Mouse (Mus musculus) brown adipose tissue, adult 24 weeks (tissue): ENCODE results near the gene Prpf38b. TPM values are rescaled to one million over a fixed set of nuclear protein-coding genes. Genes with fewer than 3 reads are reported as not detected.
"Not testable (repeated sequence)": the region's sequence is repeated elsewhere in the genome, so short reads cannot be mapped to it uniquely, and the experiment has no call there.

Experiments used
- H3K27ac ChIP-seq: fragments of 200-500 bp; replicated peaks from 2 replicates; pipeline ENCODE4 v1.5.1; 2012; ENCODE audit warnings: low read depth, mild to moderate bottlenecking, low read length
- H3K4me1 ChIP-seq: fragments of 200-500 bp; 2 replicates; pipeline ENCODE4 v1.6.1; 2012; ENCODE audit warnings: low read length, mixed read lengths; ENCODE audit not compliant: control insufficient read depth, insufficient read depth, insufficient read length
- H3K4me3 ChIP-seq: fragments of 200-500 bp; 2 replicates; pipeline ENCODE4 v1.5.1; 2012; ENCODE audit warnings: low read depth, mild to moderate bottlenecking, low read length, moderate library complexity; ENCODE audit not compliant: insufficient read depth
- polyA plus RNA-seq: library from polyadenylated mRNA; stranded (reverse); fragments of >200 nt; gene quantifications from 2 replicates; pipeline ENCODE4 v1.2.4, GENCODE M21; 2012; ENCODE audit not compliant: missing spikeins, insufficient read depth, insufficient read length

Gene Prpf38b
- polyA plus RNA-seq, 1 experiment = 35.9 TPM

DNA sequence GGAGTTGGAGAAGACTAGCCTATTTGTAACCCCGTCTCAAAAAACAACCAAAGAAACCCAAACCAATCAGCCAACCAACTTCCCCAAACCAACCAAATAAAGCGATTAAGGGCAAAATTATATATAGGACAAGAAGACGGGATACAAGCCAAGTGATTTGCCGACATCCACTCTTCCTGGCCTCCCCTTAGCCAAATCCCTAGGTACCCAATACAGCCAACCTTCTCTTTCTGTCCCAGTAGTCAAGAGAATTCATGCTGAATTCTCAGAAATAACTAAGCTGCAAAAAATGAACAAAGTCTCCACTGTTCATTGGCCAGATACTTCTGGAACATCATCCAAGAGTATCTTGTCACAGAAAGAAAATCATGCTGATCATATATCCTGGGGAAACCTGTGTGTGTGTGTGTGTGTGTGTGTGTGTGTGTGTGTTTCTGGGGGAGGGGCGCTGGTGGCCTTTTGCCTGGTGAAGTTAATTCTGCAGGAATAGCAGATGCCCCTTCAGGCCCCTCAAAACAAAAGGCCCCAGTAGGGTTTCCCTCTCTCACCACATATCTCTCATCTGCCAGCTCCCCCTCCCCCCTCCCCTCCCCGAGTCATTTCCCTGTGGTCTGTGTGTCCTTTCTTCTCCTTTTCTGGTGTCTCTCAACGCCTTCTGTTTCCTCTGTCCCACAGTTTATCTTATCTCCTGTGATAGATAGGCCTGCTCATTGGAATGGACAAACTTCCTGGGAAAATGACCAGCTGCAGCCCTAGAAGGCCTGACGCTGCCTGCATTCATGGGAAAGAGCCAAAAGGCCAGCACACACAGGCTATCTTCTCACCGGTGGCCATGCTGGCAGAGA is 25.6 kb downstream of the Prpf38b start:
- Histone ChIP-seq H3K4me1 (peaks cover 14% of the 10 kb centered on the region), H3K4me3 (no peak overlapping the region), H3K27ac (peak overlapping the region; percentile 16; the same call in 1 of the 2 replicates)

DNA sequence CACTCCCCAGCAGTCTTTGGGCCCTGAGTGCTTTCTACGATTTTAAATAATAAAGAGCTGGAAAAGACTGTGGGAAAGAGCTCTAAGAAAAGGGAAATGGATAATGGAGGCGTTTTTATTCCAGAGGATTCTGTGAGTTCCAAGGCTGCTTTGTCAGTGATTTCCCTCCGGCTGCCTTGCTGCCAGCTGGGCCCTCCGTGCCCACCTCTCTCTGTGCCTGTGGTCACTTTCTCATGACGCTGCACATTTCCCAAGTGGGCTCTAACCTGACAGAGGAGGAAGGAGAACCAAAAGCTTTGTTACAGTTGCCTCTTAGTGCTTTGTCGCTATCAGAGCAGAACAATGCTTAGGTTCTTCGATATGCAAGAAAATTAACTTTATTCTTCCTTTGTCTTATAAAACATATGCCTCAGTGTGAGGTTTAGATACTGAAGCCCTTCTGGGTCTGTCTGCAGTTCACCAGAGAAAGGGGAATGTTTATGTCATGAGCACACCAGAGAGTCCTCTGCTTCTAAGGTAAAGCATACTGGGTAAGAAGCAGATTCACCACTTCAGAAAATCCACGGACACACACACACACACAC is 26.7 kb downstream of the Prpf38b start:
- H3K27ac ChIP-seq = peak overlapping the region; percentile 16

DNA sequence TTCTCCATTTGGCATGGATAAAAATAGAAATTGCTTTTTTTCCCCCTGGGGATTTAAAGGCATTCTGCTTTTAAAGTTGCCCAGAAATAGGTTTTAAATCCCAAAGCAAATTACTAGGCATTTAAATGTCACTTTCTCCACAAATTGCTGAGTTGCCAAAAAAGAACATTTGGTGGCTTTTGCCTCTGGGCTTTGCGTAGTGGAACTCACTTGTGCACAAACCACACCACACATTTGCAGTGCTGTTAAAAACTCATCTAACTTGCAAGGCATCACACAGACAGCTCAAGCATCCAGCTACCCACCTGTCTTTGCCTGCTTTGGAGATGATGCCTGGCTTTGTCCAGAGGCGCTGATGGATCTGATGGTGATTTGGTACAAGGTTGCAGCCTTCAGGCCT is 28.5 kb downstream of the Prpf38b start:
- no peak overlapping the region for H3K4me3 ChIP-seq
- no peak overlapping the region for H3K27ac ChIP-seq
- H3K4me1 ChIP-seq = peaks cover 19% of the 10 kb centered on the region

More for the DNA sequence above, 26.7 kb downstream of the Prpf38b start:
- no peak overlapping the region for H3K4me3 ChIP-seq
- H3K4me1 ChIP-seq = peaks cover 16% of the 10 kb centered on the region

DNA sequence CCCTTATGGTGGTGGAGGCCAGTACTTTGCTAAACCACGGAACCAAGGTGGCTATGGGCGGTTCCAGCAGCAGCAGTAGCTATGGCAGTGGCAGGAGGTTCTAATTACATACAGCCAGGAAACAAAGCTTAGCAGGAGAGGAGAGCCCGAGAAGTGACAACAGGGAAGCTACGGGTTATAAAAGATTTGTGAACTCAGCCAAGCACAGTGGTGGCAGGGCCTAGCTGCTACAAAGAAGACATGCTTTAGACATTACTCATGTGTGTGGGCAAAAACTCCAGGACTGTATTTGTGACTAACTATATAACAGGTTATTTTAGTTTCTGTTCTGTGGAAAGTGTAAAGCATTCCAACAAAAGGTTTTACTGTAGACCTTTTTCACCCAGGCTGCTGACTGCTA is 29.7 kb downstream of the Prpf38b start:
- H3K4me1 ChIP-seq = peaks cover 19% of the 10 kb centered on the region
- H3K27ac ChIP-seq, H3K4me3 ChIP-seq: not testable (repeated sequence)

DNA sequence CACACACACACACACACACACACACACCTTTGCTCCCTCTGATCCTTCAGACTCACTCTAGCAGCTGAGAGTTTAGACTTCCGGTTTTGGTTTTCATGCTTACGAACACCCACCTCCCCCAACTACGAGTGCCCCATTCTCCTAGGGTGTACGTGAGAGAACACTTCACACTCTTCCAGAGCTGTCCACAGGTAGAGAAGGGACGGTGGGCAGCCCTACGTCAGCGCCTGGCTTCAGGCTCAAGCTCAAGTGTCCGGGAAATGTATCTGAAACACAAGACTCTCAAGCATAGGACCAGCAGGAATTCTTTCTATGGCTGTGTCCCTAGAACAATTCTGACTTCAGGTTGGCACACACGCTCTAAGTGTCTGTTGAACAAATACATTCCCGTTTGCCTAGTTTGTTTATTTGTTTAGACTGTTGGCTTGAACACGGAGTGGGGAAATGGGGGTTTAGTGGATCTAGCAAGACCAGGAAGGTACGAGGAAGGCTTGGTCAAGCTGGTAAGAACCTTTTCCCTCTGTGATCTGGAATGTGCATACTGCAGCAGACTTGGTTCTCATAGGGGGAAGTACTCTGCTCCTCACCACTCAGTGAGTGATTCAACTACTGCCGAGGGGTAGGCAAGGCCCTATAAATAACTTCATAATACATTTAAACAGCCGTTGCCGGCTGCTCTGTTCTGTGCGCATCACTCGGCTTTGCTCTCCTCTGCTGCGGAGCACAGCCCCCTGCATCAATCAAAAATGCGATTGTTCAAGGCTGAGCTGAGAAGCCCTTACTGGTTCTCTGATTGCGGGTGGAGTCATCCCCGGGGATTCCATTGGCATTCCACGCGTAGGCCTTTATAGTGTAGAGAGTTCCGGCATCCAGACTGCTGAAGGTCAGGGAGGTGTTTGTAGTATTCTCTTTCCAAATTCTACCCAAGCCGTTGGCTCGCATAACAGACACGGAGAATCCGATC is 30.7 kb downstream of the Prpf38b start:
- peaks cover 19% of the 10 kb centered on the region for H3K4me1 ChIP-seq
- no peak overlapping the region for H3K4me3 ChIP-seq
- peak overlapping the region; percentile 76 for H3K27ac ChIP-seq

GRCm38 (mm10) chr3:108879836-108880435 is 31.6 kb downstream of the Prpf38b start:
- H3K27ac ChIP-seq = no peak overlapping the region; the same call in 1 of the 2 replicates

GRCm38 (mm10) chr3:108879129-108879528 is 32.4 kb downstream of the Prpf38b start:
- Histone ChIP-seq H3K4me3 (no peak overlapping the region), H3K27ac (0 out of 2 replicates have a peak overlapping the region, but pooled peaks have one; percentile 1), H3K4me1 (peaks cover 12% of the 10 kb centered on the region)

More at GRCm38 (mm10) chr3:108879836-108880435, 31.6 kb downstream of the Prpf38b start:
- Histone ChIP-seq H3K4me3 (no peak overlapping the region), H3K4me1 (peaks cover 12% of the 10 kb centered on the region)

GRCm38 (mm10) chr3:108870631-108871030 is 40.9 kb downstream of the Prpf38b start:
- no peaks in the 10 kb centered on the region for H3K4me1 ChIP-seq
- no peak overlapping the region for H3K4me3 ChIP-seq
- H3K27ac ChIP-seq = no peak overlapping the region

DNA sequence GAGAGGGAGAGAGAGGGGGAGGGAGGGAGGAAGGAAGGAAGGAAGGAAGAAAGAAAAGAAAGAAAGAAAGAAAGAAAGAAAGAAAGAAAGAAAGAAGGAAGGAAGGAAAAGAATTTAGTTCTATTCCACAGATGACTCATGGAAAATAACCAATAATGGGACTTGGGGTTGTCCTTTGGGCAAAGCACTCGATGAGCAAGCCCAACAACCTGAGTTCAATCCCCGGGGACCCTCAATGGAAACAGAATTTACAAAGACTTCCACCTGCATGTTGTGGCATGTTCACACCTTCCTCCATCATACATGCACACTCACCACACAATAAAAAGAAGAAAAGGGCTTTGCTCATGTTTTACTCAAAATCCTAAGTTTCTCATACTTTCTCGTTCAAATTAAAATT is 44.1 kb downstream of the Prpf38b start:
- Histone ChIP-seq H3K4me1 (no peaks in the 10 kb centered on the region), H3K27ac (no peak overlapping the region), H3K4me3 (no peak overlapping the region)

GRCm38 (mm10) chr3:108865676-108866075 is 45.9 kb downstream of the Prpf38b start:
- peak overlapping the region; percentile 75 for H3K27ac ChIP-seq
- no peaks in the 10 kb centered on the region for H3K4me1 ChIP-seq
- no peak overlapping the region for H3K4me3 ChIP-seq

GRCm38 (mm10) chr3:108865129-108865528 is 46.4 kb downstream of the Prpf38b start:
- Histone ChIP-seq H3K27ac (peak overlapping the region; percentile 75), H3K4me3 (no peak overlapping the region), H3K4me1 (no peaks in the 10 kb centered on the region)

DNA sequence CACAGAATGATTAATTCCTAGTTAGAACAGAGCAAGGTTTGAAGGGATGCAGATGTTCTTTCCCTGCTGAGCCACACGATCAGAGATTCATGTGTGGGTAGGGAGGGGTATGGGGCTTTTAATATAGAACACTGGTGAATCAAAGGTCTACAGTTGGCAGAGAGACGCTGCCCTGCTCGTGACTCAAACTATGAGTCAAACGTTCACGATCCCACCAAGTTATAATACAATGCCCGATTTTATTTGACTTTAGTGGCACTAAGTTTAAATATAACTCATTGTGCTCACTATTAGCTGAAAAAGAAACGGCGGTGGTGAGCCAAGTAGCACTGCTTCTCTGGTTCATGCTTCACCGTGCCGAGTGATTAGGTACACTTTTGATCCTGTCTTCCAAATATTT is 48.4 kb downstream of the Prpf38b start:
- H3K27ac ChIP-seq = no peak overlapping the region

DNA sequence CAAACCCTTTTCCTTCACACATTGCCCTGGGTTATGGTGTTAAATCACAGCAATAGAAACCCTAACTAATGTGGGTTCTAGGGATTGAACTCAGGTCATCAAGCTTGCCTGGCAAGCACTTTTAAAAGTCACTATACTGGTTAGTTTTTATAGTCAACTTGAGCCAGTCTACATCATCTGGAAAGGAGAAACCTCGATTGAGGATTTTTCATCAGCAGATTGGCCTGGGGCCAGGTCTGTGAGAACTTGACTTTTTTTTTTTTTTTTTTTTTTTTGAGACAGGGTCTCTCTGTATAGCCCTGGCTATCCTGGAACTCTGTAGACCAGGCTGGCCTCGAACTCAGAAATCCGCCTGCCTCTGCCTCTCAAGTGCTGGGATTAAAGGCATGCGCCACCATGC is 49.2 kb downstream of the Prpf38b start:
- H3K4me3 ChIP-seq, H3K4me1 ChIP-seq, H3K27ac ChIP-seq: not testable (repeated sequence)

More for the DNA sequence above, 48.4 kb downstream of the Prpf38b start:
- no peak overlapping the region for H3K4me3 ChIP-seq
- no peaks in the 10 kb centered on the region for H3K4me1 ChIP-seq

GRCm38 (mm10) chr3:108860786-108861185 is 50.7 kb downstream of the Prpf38b start:
- Histone ChIP-seq H3K4me3 (no peak overlapping the region), H3K4me1 (no peaks in the 10 kb centered on the region; the same call in 1 of the 2 replicates), H3K27ac (no peak overlapping the region)
